Mouse (Mus musculus) liver, postnatal 0 days (tissue): Measurements from ENCODE around the gene 4930432M17Rik.

Experiments
- CTCF ChIP-seq: sonication (generic); IDR thresholded peaks from 2 replicates; pipeline ENCODE4 v1.5.1; 2016; ENCODE audit warnings: antibody characterized with exemption, low read depth
- EP300 ChIP-seq: IDR thresholded peaks from 2 replicates; pipeline ENCODE4 v1.6.1; 2016; ENCODE audit warnings: antibody characterized with exemption, low read depth, mild to moderate bottlenecking

DNA sequence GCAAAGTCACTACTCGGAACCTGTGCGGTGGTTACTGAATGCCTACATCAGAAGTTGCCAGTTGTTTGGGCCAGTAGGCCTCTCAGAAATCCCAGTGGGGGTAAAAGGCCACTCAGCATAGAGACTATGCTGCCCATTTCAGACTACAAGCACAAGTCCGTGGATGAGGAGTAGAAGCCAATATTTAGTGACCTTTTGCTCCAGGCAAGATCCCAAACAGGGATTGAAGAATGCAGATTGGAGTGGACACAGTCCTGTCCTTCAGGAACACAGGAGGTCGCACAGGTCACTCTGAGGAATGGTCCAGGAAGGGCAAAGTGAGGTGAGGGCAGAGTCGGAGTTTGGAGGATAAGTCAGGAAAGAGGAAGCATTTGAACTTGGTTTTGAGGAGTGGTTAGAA lies 23.2 kb downstream of the 4930432M17Rik start:
- TF ChIP-seq CTCF (no peak), EP300 (no peak)
